Mouse (Mus musculus) spleen, adult 12 weeks (tissue): ENCODE measurements around the gene Tamm41.

Experiments used
- DNase-seq: peaks from one replicate; pipeline ENCODE4 v3.0.0; 2022; ENCODE audit warnings: low spot score

The Tamm41 gene

DNA sequence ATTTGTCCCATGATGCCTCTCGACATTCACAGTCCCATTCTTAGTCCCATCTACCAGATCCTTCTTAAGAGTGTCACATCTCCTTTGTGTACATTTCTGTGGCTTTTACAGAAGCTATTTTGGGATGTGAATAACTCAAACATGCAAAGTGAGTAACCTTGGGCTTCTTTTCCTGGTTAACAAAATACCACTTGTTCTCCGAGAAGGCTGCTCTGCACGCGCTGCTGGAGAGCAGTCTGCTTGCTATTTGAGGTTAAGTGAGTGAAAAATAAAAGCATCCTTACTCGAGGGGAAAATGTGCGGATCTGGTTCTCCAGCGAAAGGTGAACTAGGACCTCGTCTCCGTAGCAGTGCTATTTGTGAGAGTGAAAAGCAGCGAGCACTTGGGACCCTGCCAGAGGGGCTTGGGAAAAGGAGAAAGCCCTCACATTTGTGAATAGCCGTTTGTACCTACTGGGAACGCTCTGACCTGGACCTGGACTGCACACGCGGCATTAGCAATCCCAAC is 10.1 kb downstream of the Tamm41 start:
- no peak for DNase-seq

DNA sequence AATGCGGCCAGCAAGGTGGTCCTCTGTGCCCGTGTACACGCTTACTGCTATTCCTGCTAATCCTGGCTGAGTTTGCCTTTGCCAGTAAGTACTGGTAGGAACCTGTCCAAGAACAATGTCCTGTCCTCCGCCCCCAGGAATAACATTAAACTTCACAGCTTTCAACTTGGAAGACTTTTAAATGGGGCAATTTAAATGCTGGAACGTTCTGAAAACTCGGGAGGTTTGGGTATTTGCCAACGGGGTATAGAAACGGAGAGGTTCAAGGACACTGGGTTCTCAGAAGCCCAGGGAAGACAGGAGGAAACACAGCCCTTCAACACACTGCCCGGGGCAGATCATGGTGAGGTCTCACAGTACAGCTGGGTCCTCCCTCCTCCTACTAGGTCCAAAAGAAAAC is 14.8 kb downstream of the Tamm41 start:
- DNase-seq: no peak

DNA sequence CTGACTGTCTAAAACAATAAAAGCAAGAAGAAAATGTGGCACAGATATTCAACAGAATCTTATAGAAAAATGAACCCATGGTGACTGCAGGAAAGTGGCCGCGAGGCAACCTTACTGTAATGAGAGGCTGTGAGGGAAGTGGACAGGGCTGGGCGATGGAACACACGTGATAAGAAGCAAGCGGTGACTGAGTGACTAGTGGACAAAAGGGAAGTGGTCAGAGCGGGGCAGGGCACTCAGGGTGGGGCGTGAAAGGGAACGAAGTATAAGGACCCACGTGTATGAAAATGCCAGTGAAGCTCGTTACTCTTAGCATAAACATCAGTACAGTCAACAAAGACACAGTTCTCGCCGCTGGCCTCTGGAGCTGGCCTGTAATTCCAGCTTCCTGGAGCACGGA is 22.2 kb downstream of the Tamm41 start:
- DNase-seq: no peak

DNA sequence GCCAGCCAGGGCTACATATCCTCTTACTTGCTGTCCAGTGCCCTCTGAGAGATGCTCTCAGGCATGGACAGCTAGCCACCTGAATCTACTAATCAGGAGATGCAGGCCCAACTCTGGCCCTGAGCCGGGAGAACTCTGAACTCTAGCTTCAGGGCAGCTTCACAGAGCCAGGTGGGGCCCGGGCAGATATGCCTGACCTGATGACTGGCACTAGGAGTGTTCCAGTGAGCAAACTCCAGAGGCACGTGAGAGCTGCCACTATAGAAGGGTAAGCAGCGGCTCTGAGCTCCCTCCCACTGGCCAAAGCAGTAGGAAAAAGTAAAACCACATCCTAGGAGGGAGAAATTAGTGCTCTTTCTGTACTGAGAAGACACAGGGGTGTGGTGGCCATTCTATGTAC is 24.1 kb downstream of the Tamm41 start:
- DNase-seq: no peak

DNA sequence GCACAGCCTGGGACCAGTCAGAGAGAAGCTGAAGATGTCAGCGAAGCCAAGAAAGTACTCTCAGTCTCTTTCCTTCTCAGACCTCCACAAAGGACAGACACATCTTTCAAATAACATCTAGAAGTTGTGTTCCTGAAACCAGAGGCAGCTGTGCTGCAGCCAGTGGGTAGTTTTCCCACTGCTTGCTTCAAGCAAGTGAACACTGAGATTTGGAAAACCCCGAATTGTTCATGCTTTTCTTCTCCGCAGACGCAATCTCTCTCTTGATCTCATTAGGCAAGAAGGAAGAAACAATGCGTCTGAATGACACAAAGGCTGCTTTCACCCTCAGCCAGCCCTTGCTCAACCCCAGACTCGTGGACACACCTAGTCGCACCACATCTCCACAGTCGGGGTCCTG is 25.9 kb downstream of the Tamm41 start:
- DNase-seq: no peak

DNA sequence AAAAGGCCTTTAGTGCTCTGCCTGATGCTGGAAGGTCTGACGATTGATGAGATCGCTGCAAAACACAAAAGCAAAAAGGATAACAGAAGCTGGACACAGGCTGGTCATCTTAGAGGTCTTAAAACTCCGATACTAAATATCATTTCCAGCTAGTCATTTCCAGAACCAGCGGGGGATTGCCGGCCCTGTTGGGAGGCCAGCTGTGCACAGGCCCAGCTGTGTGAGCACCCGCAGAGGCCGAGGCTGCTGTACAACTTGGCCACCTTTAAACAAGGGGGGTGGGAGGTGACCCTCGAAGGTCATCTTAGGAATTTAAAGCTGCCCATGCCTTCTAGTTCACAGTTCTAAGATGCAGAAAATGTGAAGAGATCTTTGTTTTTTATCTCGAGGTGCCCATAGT is 26.9 kb downstream of the Tamm41 start:
- no peak for DNase-seq

DNA sequence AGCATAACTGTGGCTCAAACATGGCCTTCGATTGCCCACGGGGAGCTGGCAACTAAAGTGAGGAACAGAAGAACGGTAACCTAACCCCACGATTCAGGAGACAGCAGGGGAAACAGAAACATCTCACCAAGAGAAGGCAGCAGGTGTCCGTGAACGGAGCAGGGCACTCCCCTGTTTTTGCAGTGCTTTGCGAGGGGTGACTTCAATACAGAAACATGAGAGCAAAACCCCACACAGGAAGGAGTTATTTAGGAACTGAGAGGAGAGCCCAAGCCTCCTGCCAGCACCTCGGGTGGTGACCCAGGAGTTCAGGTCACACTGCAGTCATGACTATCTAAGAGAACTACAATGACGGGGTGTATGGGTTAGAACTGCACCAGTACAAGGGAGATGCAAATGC is 27.4 kb downstream of the Tamm41 start:
- no peak for DNase-seq

DNA sequence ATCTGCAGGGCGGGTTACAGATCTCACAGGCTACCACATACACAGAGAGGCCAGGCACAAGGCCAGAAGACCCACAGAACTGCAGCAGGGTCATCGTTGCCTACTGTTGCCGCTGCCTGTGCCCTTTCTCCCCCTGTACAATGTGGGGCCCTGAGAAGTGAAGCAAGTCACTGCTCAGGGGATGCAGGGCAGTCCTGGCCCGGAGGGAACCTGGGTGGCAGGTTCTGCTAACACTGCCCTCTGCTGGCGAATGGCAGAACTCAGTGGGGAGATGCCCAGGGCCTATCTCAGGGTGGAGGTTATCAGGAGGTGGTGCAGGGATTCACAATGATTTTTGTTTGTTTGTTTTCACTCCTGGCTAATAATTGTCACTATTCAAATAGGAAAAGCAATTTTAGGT is 29.9 kb downstream of the Tamm41 start:
- DNase-seq: peak; percentile 40

DNA sequence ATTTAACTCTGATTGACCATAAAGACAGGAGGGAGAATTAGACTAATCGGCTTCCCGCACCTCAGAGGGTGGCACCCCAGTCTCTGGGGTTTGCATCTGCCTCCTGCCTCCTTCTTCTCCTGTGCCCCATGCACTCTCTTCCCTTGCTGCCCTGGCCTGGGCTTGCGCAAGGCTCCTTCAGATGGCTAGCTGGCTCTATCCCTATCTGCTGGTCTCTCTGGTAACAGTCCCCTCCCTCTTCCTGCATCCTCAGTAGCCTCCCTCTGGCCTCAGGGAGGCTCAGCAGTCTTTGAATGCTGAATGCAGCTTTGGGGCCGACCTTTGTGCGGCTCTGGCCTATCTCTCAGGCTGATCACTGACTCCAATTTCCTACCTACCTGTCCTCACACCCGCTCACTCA is 30.7 kb downstream of the Tamm41 start:
- no peak for DNase-seq

DNA sequence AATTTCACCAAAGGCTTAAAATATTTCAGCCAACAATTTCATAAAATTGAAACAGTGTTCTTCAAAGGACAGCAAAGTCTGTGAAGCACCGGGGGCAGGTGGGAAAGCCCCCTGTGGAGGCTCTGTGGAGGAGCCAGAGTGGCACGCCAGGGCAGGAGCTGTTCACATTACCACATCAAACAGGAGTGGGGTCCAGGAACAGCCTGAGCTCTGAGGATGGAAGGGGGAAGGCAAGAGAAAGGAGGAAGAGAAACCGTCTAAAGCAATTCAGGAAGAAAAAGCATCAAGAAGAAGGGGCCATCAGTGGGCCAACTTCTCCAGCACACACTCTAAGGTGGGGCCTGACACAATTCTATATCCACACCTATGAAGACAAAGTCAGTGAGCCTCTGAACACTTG is 31.6 kb downstream of the Tamm41 start:
- no peak for DNase-seq

DNA sequence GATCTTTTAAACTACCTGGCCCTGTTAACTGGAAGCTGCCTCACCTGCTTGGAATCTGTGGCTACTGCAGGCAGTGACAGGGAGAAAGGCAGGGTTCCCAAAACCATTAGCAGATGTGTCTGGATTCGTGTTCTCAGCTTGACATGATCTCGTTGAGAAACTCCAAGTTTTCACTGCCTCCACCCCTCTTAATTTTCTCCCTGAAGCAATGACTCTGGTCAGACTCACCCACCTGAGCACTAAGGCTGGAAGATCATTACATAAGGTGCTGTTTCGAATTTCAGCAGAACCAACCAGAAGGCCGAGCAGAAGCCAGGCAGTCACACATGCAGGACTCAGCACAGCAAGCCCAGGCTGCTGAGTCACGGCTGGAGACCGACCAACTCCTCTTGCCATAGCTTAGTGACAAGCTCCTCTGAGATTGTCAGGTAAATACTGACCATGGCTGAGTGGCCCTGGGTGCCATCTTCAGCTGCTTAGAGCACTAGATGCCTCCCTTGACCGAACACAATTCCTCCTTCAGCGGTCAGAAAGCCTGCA is 32.3 kb downstream of the Tamm41 start:
- DNase-seq: no peak

DNA sequence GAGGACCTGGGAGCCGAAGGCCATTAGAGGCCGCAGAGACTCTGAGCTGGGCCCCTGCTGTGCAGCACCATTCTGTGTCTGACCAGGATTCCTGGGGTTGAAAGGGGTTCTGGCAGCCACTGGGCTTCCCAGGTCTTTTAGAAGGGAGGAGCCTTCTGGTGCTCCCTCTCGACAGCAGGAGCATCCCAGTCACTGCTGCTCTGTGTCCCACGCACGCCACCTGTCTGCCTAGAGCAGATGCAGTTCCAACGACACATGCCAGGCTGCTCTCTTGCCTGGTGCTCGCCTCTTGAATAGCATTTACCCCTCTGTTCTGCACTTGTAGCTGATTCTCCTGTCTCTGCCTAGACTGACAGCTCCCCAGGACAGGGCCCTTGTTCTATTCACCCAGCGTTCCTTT is 33.0 kb downstream of the Tamm41 start:
- DNase-seq: no peak

DNA sequence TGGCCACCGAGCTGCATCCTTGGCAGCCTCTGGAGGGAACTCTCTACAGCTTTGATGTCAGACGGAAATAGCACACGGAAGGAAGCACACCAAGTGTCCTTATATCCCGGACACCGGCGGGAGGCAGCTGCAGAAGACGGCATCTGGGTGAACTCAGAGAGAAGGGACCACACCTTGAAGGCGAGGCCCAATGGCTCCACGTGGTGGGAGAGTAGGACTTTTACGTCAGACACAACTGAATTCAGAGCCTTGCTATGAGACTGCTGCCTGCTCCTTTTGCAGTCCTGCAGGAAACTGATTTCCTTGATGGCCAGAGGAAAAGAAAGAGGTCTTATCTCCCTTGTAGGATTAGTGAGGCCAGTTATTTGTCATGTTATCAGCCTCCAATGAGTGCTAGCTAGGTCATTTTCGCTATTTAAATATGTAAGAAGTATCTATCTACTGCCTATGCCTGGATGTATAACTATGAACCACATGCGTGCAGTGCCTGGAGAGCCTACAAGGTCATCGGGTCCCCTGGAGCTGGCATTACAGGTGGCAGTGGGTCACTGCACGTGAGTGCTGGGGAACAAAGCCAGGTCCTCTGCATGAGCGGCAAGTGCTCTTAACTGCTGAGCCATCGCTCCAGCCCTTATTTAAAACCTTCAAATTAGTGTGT is 39.2 kb downstream of the Tamm41 start:
- no peak for DNase-seq

DNA sequence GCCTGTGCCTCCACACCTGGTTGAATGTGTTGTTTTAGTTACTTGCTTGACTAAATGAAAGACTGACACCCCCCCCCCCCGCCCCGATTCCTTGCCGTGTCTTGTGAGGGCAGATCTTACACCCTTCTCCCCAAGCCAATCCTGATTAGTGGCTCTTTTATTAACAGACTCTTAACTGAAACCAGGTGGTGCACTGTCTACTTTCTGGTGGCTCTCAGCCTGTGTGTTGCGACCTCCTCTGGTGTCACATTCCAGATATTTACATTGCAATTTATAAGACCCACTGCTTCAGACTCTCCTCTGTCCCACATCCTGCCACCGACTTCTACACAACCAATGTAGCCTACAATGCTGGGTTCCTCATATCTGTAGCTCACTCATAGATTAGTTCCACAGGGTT is 40.2 kb downstream of the Tamm41 start:
- DNase-seq: no peak

DNA sequence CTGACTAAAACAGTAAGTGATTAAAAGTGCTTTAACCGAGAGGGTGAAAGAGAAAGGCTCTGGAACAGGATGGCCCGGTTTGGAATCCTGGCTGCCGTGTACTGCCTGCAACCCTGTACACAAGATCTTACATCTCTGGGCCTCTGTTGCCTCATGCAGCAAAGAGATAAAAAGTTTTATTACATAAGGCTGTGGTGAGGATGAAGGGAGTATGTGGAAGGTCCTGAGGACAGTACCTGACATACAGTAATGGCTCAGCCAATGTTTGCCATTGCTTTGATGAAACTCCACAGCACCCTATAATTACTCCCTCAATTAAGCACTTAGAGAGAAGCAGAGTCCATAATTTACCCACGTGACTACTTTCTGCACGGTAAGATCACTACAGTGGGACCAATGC is 40.8 kb downstream of the Tamm41 start:
- no peak for DNase-seq

DNA sequence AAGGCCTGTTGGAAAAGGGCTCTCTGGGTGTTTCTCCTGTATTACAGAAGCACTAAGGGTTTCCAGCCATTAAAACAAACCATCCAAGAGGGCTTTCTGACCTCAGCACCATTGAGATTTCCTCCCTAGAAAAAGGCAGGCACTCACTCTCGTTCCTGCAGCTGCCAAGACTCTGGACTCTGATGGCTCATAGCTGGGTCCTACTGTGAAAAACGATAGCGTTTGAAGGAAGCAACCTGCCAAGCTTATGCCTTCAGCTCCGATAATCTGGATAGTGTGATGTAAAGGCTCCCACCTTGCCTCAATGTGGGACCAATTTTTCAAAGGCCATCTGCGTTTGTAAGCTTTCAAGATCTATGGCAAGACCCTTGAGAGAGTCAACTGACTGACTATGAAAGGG is 43.6 kb downstream of the Tamm41 start:
- no peak for DNase-seq

DNA sequence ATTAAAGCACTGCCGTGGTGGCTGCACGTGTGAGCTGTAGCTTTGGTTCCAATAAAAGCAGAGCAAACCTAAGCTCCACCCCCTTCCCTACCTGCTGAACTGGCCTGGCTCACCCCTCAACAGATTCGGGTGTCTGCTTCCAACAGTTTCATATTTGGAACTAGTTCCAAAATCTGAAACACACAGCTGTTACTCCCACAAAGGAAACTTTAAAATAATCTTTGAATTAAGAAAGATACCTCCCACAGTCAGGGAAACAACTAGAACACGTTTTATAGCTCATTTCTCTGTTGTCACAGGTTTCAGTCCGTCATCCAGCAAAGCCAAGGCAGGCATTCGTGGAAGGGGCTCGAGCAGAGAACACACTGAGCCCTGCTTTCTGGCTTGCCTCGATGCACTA is 44.0 kb downstream of the Tamm41 start:
- DNase-seq: no peak

DNA sequence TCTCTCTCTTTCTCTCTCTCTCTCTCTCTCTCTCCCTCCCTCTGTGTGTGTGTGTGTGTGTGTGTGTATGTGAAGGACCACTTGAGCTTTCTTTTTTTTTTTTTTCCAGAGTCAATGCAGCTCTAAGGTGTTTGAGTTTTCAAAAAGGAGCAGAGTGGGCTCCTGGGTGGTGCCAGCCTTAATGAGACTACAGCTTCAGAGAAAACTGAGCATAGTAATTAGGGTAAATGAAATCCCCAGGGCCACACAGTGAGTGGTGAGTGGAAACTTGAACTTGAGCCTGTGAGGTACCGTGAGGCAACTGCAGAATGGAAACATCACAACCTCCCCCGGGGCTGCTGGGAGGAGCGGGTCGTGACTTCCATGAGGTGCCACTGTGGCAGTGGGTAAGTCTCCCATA is 45.8 kb downstream of the Tamm41 start:
- DNase-seq: no peak

DNA sequence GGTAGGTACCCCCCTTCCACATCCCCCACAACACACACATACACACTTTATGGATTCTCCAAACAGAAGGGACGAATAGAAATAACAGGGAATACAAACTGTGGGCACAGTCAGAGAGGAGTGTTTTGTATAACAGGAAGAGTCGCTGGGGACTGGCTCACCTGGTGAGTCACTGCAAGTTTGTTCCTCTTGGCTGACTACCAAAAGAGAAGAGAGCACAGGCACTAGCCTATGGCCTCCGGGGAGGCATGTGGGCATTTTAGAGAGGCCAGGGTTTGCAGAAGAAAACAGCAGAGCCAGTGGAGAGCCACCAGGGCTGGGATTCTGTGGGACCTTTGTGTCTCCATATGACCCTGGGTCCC is 49.1 kb downstream of the Tamm41 start:
- DNase-seq: no peak

DNA sequence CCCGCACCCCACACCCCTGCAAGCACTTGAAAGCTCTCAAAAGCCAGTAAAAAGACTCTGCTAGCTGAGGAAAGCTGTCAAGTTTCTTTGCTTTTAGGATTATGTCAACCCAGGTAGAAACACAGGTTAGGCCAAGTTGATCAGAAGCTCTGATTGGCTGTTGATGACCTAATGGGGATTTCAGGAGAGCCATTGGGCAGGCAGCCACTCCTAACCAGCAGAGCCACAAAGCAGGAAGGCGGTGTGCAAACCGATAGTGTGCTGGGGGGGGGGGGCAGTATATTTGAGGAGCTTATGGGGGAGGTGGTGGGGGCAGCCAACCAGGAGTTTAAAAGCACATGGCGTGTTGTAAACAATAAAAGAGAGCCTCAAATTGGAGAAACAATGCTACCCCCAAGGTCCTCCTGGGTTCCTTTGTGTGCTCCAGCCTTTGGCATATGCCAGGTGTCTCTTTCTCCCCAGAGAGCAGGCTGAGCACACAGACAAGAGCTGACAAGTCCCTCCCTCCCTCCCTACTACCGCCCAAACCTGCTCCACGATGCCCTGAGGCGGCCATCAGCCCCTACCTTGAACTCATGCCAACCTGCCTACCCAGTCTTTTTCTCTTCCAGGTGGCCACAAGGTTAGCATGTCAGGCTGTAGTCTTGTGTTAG is 49.6 kb downstream of the Tamm41 start:
- no peak for DNase-seq

DNA sequence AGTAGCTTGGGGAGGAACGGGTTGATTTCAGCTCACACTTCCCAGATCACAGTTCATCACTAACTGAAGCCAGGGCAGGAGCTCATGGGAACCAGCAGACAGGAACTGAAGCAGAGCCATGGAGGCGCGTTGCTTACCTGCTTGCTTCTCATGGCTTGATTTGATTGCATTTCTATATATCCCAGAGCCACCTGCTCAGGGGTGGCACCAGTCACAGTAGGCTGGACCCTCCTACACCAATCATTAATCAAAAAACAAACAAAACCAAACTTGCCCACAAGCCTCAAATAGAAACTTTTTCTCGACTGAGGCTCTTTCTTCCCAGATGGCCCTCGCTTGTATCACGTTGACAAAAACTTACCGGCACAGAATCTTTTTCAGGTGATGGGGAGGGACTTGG is 55.0 kb downstream of the Tamm41 start:
- no peak for DNase-seq

DNA sequence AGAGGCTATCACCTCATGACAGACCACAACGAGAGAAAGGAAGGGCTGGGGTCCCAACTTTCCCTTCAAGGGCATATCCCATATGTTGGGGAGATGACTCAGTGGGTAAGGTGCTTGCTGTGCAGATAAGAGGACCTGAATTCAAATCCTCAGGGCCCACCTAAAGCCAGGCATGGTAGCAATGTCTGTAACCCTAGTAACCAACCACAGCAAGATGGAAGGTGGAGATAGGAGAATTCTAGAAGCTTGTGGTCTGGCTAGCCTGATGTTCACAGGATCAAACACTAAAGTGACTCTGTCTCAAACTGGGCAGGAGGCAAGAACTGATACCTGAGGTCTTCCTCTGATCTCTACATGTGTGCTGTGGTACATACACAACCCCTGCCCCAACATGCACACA is 58.0 kb downstream of the Tamm41 start:
- DNase-seq: no peak

DNA sequence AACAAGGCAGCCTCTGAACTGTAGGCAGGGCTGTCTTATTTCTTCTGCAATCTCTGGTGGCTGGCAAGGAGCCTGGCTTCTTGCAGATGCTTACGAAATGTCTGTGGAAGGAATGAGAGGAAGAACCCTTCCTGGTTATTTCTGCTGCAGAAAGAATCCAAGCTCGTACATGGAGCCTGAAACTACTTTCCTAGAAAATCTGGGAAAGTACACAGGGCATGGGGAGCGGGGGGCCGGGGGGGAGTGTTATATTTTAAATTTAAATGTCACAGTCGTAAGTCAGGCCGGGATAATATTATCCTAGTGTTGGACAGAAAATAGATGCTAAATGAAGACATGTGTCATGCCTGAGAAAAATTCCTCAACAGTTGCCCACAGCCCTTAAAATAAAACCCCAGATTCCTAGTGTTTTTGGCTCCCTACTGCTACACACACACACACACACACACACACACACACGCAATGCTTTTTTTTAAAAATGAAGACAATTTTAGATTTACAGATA is 60.7 kb downstream of the Tamm41 start:
- no peak for DNase-seq

DNA sequence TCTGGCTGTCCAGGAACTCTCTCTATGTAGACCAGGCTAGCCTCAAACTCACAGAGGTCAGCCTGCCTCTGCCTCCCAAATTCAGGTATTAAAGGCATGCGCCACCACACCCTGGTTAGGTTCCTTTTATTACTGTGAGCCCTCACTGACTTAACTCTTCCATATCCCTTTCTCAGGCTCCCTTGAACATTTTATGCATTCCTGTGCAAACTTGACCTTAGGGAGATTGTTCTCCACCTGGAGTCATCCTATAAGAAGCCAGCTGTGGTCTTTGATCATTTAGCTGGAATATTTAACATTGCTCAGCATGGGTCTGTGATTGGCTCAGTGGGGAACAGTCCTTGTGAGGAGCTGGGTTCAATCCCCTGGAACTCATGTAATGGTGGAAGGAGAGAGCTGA is 63.3 kb downstream of the Tamm41 start:
- no peak for DNase-seq
